Mouse (Mus musculus): ENCODE data around the gene Wipi2. TPM values are rescaled to one million over a fixed set of nuclear protein-coding genes. Genes with fewer than 3 reads are reported as not detected.

The Wipi2 gene
- polyA plus RNA-seq, 2 experiments: 20.5 to 28.3 TPM

DNA sequence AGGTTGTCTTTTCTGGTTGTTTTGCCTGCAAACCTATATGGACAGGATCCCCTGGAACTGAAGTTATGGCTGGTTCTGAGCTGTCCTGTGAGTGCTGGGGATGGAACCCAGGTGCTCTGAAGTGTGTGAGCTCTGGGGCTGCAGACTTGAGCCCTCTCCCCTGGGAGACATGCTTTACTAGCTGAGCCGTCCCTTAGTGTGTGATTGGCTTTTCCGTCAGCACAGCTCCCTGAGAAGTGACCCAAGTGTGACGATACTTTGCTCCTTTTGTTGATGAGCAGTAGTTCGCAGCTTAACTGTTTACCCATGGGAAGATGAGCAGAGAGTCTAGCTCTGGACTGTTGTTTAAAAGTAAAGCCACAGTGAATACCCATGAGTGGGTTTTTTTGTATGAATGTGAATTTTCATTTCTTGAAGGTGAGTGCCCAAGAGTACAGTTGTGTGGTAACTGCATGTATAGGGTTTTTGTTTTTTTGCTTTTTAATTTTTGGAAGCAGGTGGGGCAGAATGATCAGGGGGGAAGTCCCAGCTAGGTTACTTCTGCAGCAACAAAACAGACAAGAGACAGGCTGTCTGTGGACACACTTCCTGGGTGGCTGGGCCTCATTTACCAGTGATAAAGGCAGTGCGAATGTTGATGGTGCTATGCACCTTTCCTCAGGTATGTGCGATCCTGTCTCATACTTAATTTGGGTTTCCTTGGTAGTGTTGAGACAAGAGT lies 14.0 kb downstream of the Wipi2 start:
- no peak overlapping the region for H3K4me2 ChIP-seq (ENCODE audit: low read depth)
- TF ChIP-seq EP300 (IDR thresholded peaks at IDR 0.05; ENCODE audit: low read depth) (no peak), CTCF (IDR thresholded peaks at IDR 0.05; ENCODE audit: low read depth) (no peak)
- no peaks in the 10 kb centered on the region for H3K9me3 ChIP-seq (ENCODE audit: control insufficient read depth, low read length)
- no peak overlapping the region for H3K4me3 ChIP-seq (ENCODE audit: insufficient read depth in 1 of 2, low read depth in 2 of 2, low read length in 2 of 2)
- 87% methylated on average over 6 of the region's 6 CpGs for WGBS (ENCODE audit: insufficient replicate concordance)
- DNase-seq (ENCODE audit: low read depth in 3 of 3, low spot score in 3 of 3): no peak
- no peak overlapping the region for H3K9ac ChIP-seq (replicated peaks)
- H3K4me1 ChIP-seq (replicated peaks; ENCODE audit: control insufficient read depth in 2 of 2, insufficient read depth in 2 of 2, low read length in 1 of 2): peaks cover 12 to 18% of the 10 kb centered on the region in 2 experiments
- H3K27ac ChIP-seq: no peak overlapping the region
- ATAC-seq (ENCODE audit: insufficient read depth): no peak
- H3K27me3 ChIP-seq (ENCODE audit: control insufficient read depth, insufficient read depth, low read length): no peaks in the 10 kb centered on the region
- H3K36me3 ChIP-seq (replicated peaks; ENCODE audit: control insufficient read depth, insufficient read depth, low read depth): peaks cover 37% of the 10 kb centered on the region

DNA sequence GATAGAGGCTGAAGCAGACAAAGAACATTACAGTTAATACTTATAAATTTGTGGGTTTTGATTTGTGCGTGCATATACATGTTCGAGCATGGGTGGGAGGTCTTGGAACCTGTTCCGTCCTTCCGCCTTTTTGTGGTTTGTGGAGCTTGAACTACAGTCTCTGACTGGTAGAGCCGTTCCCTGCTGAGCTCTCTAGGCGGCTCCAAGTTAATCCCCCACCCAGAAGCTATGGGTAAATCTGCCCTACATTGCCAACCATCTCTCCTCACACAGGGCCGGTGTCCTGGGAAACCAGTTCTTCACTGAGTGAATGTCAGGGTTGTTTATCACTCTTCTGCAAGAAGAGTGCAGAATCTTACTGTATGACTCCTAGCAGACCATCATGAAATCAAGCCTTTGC lies 20.7 kb downstream of the Wipi2 start:
- 0 out of 2 replicates have a peak, but pooled peaks have one; percentile 2 for ATAC-seq (ENCODE audit: insufficient read depth)
- Histone ChIP-seq H3K4me3 (ENCODE audit: insufficient read depth in 1 of 2, low read depth in 2 of 2, low read length in 2 of 2) (no peak overlapping the region), H3K36me3 (replicated peaks; ENCODE audit: control insufficient read depth, insufficient read depth, low read depth) (peaks cover 6% of the 10 kb centered on the region), H3K27me3 (ENCODE audit: control insufficient read depth, insufficient read depth, low read length) (no peaks in the 10 kb centered on the region), H3K4me2 (ENCODE audit: low read depth) (peak overlapping the region; percentile 40), H3K27ac (peak overlapping the region; percentile 95), H3K9me3 (ENCODE audit: control insufficient read depth, low read length) (no peaks in the 10 kb centered on the region), H3K9ac (replicated peaks) (peak overlapping the region; percentile 16), H3K4me1 (replicated peaks; ENCODE audit: control insufficient read depth in 2 of 2, insufficient read depth in 2 of 2, low read length in 1 of 2) (peaks cover 48 to 56% of the 10 kb centered on the region in 2 experiments)
- no peak for TF ChIP-seq CTCF (IDR thresholded peaks at IDR 0.05; ENCODE audit: low read depth)
- no peak for TF ChIP-seq EP300 (IDR thresholded peaks at IDR 0.05; ENCODE audit: low read depth)
- DNase-seq (ENCODE audit: low read depth in 3 of 3, low spot score in 3 of 3): no peak
- WGBS (ENCODE audit: insufficient replicate concordance): 68% methylated on average over 7 of the region's 7 CpGs

DNA sequence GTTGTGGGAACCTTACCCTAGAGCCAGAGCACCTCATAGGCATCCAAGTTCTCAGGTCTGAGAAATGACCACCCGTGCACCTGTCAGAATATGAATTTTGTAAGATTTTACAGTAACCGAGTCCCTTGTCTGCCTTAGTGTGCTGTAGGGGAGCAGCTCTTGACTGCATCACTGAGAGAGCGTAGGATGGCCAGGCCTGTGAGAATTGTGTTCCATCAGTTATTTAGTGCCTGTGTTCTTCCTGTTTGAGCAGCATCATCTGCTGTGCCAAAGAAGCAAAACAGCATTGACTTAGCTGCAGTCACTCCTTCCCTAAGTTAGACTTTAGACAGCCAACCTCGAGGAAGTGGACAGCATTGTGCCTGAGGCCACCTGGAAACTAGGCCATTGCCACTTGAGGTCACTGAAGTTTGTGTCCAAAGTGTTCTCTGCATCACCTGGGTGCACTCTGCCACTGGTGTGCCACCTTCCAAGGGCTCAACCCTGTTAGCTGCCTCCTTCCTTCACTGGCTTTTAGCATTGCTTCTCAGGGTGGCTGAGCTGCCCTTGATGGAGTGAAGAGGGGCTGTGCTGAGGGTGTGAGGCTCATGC lies 22.1 kb downstream of the Wipi2 start:
- WGBS (ENCODE audit: insufficient replicate concordance): 71% methylated on average over 4 of the region's 4 CpGs
- Histone ChIP-seq H3K4me2 (ENCODE audit: low read depth) (peak overlapping the region; percentile 83), H3K4me3 (ENCODE audit: insufficient read depth in 1 of 2, low read depth in 2 of 2, low read length in 2 of 2) (peak overlapping the region in 1 of 2 experiments; percentile 42; a peak in 1 of 4 replicates), H3K27ac (peak overlapping the region; percentile 95), H3K4me1 (replicated peaks; ENCODE audit: control insufficient read depth in 2 of 2, insufficient read depth in 2 of 2, low read length in 1 of 2) (peaks cover 48 to 58% of the 10 kb centered on the region in 2 experiments), H3K27me3 (ENCODE audit: control insufficient read depth, insufficient read depth, low read length) (no peaks in the 10 kb centered on the region), H3K9ac (replicated peaks) (peak overlapping the region; percentile 68), H3K36me3 (replicated peaks; ENCODE audit: control insufficient read depth, insufficient read depth, low read depth) (peaks cover 4% of the 10 kb centered on the region), H3K9me3 (ENCODE audit: control insufficient read depth, low read length) (no peaks in the 10 kb centered on the region)
- ATAC-seq (ENCODE audit: insufficient read depth) (no peak), DNase-seq (ENCODE audit: low read depth in 3 of 3, low spot score in 3 of 3) (no peak)
- TF ChIP-seq CTCF (IDR thresholded peaks at IDR 0.05; ENCODE audit: low read depth): no peak
- no peak for TF ChIP-seq EP300 (IDR thresholded peaks at IDR 0.05; ENCODE audit: low read depth)

DNA sequence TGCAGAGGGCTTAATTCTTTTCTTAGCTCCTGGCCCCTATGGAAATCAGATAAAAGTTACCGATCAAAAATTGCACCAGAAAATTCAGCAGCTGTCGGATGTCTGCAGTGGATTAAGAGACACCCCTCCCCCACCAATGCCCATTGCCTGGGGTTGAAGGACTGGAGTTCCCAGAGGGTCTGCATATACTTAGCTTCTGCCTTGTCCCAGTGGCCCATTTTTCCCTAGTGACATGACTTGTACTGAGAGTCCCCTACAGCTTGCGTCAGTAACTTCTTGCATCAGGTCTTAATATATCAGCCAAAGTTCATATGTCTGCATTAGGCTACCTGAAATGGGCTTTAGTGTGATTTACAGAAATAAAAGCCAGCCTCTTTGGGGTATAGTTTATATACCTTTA lies 22.9 kb downstream of the Wipi2 start:
- 11% methylated on average over 3 of the region's 3 CpGs for whole genome bisulfite sequencing (ENCODE audit: insufficient replicate concordance)
- Histone ChIP-seq H3K4me3 (ENCODE audit: insufficient read depth in 1 of 2, low read depth in 2 of 2, low read length in 2 of 2) (peak overlapping the region; percentile 26 to 42; a peak in 3 of 4 replicates), H3K27me3 (ENCODE audit: control insufficient read depth, insufficient read depth, low read length) (no peaks in the 10 kb centered on the region), H3K27ac (peak overlapping the region; percentile 95), H3K4me2 (ENCODE audit: low read depth) (peak overlapping the region; percentile 83), H3K9me3 (ENCODE audit: control insufficient read depth, low read length) (no peaks in the 10 kb centered on the region), H3K9ac (replicated peaks) (peak overlapping the region; percentile 68), H3K36me3 (replicated peaks; ENCODE audit: control insufficient read depth, insufficient read depth, low read depth) (peaks cover 3% of the 10 kb centered on the region; the same call in 1 of the 2 replicates), H3K4me1 (replicated peaks; ENCODE audit: control insufficient read depth in 2 of 2, insufficient read depth in 2 of 2, low read length in 1 of 2) (peaks cover 48 to 58% of the 10 kb centered on the region in 2 experiments)
- DNase-seq (ENCODE audit: low read depth in 3 of 3, low spot score in 3 of 3) (peak in 1 of 3 experiments; percentile 32), ATAC-seq (ENCODE audit: insufficient read depth) (peak; percentile 32)
- TF ChIP-seq CTCF (IDR thresholded peaks at IDR 0.05; ENCODE audit: low read depth) (no peak), EP300 (IDR thresholded peaks at IDR 0.05; ENCODE audit: low read depth) (no peak)
